Mouse (Mus musculus): ENCODE data around the gene Grpel1. TPM values are rescaled to one million over a fixed set of nuclear protein-coding genes. Genes with fewer than 3 reads are reported as not detected.

Grpel1 gene
- polyA plus RNA-seq, 1 experiment from 2014 or later: 58.3 TPM

DNA sequence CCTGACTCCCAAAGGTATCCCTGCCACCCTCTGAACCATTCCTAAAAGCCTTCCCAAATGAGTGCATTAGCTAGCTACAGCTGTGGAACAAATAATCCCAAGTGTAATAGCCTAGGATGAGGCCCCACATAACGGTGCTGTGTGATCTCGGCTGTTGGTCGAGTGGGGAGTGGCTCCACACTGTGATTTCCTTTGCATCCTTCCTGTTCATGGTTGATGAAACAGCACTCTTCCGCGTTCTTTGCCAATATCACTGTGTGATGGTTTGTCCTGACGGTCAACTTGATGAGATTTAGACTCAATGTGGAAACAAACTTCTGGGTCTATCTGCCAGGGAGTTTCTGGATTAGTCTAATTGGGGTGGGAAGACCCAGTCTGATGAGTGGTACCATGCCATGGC lies 12.0 kb upstream of the Grpel1 start:
- no peaks in the 10 kb centered on the region for H3K9me3 ChIP-seq (replicated peaks; ENCODE audit: control insufficient read depth, low read length)
- WGBS: 83% methylated on average over 6 of the region's 6 CpGs
- H3K27ac ChIP-seq (ENCODE audit: low read length): no peak overlapping the region
- no peak for ATAC-seq (ENCODE audit: insufficient read depth, low FRiP score)
- no peaks in the 10 kb centered on the region for H3K4me1 ChIP-seq (ENCODE audit: control insufficient read depth, insufficient read depth, low read length)
- H3K4me2 ChIP-seq (ENCODE audit: low read depth, low read length): no peak overlapping the region
- H3K9ac ChIP-seq (ENCODE audit: low read length): no peak overlapping the region
- no peaks in the 10 kb centered on the region for H3K36me3 ChIP-seq (ENCODE audit: control insufficient read depth, insufficient read depth, low read length)
- no peak overlapping the region for H3K4me3 ChIP-seq (replicated peaks; ENCODE audit: low read length)
- H3K27me3 ChIP-seq (ENCODE audit: control insufficient read depth, insufficient read depth, low read length): no peaks in the 10 kb centered on the region

DNA sequence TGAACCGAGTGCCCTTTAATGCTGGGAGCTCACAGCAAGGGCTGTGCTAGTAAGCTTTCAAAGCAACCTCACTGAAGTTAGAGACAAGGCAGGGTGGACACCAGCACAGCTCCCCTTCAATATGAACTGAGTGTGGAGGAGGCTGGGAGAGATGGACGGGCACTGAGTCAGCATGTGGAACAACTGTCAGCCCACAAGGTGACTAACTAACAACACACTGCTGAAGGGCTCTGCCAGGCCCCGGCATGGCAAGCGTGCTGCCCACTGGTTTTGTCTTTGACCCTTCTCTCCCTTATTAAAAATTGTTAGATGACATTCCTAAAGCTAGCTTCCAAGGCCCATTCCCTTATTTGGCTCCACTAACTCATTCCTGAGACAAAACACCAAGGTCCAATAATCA lies 7.1 kb upstream of the Grpel1 start:
- Histone ChIP-seq H3K36me3 (ENCODE audit: control insufficient read depth, insufficient read depth, low read length) (no peaks in the 10 kb centered on the region), H3K27me3 (ENCODE audit: control insufficient read depth, insufficient read depth, low read length) (no peaks in the 10 kb centered on the region), H3K4me3 (replicated peaks; ENCODE audit: low read length) (no peak overlapping the region), H3K4me1 (ENCODE audit: control insufficient read depth, insufficient read depth, low read length) (no peaks in the 10 kb centered on the region), H3K9ac (ENCODE audit: low read length) (no peak overlapping the region), H3K4me2 (ENCODE audit: low read depth, low read length) (no peak overlapping the region), H3K27ac (ENCODE audit: low read length) (no peak overlapping the region), H3K9me3 (replicated peaks; ENCODE audit: control insufficient read depth, low read length) (no peaks in the 10 kb centered on the region)
- 66% methylated on average over 4 of the region's 4 CpGs for WGBS
- ATAC-seq (ENCODE audit: insufficient read depth, low FRiP score): no peak

DNA sequence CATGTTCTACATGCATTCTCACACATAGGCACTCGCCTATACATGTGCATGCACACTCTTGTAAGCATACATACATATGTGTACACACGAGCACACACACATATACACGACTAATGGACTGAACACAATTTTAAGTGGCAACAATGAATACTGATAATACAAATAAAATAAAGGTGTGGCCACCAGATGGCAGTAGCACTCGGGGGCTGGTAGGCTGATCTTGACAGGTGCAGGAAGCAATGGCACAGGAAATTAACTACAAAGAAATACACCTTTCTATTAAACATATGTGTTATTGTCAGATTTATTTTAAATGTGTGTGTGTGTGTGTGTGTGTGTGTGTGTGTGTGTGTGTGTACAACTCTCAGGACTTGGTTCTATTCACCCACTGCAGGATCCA lies 5.9 kb upstream of the Grpel1 start:
- H3K36me3 ChIP-seq (ENCODE audit: control insufficient read depth, insufficient read depth, low read length): no peaks in the 10 kb centered on the region
- no peak overlapping the region for H3K9ac ChIP-seq (ENCODE audit: low read length)
- H3K4me3 ChIP-seq (replicated peaks; ENCODE audit: low read length): no peak overlapping the region
- H3K4me1 ChIP-seq (ENCODE audit: control insufficient read depth, insufficient read depth, low read length): peaks cover under 1% of the 10 kb centered on the region; the same call in 1 of the 2 replicates
- no peaks in the 10 kb centered on the region for H3K27me3 ChIP-seq (ENCODE audit: control insufficient read depth, insufficient read depth, low read length)
- no peak for ATAC-seq (ENCODE audit: insufficient read depth, low FRiP score)
- no peak overlapping the region for H3K27ac ChIP-seq (ENCODE audit: low read length)
- no peaks in the 10 kb centered on the region for H3K9me3 ChIP-seq (replicated peaks; ENCODE audit: control insufficient read depth, low read length)
- H3K4me2 ChIP-seq (ENCODE audit: low read depth, low read length): no peak overlapping the region
- 12% methylated on average over 4 of the region's 4 CpGs for WGBS

- H3K27me3 ChIP-seq (ENCODE audit: control insufficient read depth, insufficient read depth, low read length): no peaks in the 10 kb centered on the region
- no peak overlapping the region for H3K27ac ChIP-seq (ENCODE audit: low read length)
- no peak for ATAC-seq (ENCODE audit: insufficient read depth, low FRiP score)
- WGBS: 73% methylated on average over 2 of the region's 2 CpGs
- no peak overlapping the region for H3K4me3 ChIP-seq (replicated peaks; ENCODE audit: low read length)
- H3K4me2 ChIP-seq (ENCODE audit: low read depth, low read length): no peak overlapping the region
- no peaks in the 10 kb centered on the region for H3K9me3 ChIP-seq (replicated peaks; ENCODE audit: control insufficient read depth, low read length)
- no peaks in the 10 kb centered on the region for H3K36me3 ChIP-seq (ENCODE audit: control insufficient read depth, insufficient read depth, low read length)
- H3K9ac ChIP-seq (ENCODE audit: low read length): no peak overlapping the region
- peaks cover 3% of the 10 kb centered on the region for H3K4me1 ChIP-seq (ENCODE audit: control insufficient read depth, insufficient read depth, low read length)
These were observed 4.1 kb upstream of the Grpel1 start for GRCm38 (mm10) chr5:36460712-36461111.

- no peak overlapping the region for H3K27ac ChIP-seq (ENCODE audit: low read length)
- H3K4me2 ChIP-seq (ENCODE audit: low read depth, low read length): no peak overlapping the region
- no peak overlapping the region for H3K9ac ChIP-seq (ENCODE audit: low read length)
- H3K27me3 ChIP-seq (ENCODE audit: control insufficient read depth, insufficient read depth, low read length): no peaks in the 10 kb centered on the region
- H3K4me1 ChIP-seq (ENCODE audit: control insufficient read depth, insufficient read depth, low read length): peaks cover 8% of the 10 kb centered on the region
- no peak for ATAC-seq (ENCODE audit: insufficient read depth, low FRiP score)
- no peak overlapping the region for H3K4me3 ChIP-seq (replicated peaks; ENCODE audit: low read length)
- H3K9me3 ChIP-seq (replicated peaks; ENCODE audit: control insufficient read depth, low read length): no peaks in the 10 kb centered on the region
- no peaks in the 10 kb centered on the region for H3K36me3 ChIP-seq (ENCODE audit: control insufficient read depth, insufficient read depth, low read length)
- WGBS: 54% methylated on average over 2 of the region's 2 CpGs
These were observed 3.6 kb upstream of the Grpel1 start for GRCm38 (mm10) chr5:36461231-36461630.

- H3K9me3 ChIP-seq (replicated peaks; ENCODE audit: control insufficient read depth, low read length): no peaks in the 10 kb centered on the region
- H3K4me2 ChIP-seq (ENCODE audit: low read depth, low read length): no peak overlapping the region
- 15% methylated on average over 7 of the region's 7 CpGs for WGBS
- peaks cover 9% of the 10 kb centered on the region for H3K4me1 ChIP-seq (ENCODE audit: control insufficient read depth, insufficient read depth, low read length)
- ATAC-seq (ENCODE audit: insufficient read depth, low FRiP score): no peak
- no peaks in the 10 kb centered on the region for H3K27me3 ChIP-seq (ENCODE audit: control insufficient read depth, insufficient read depth, low read length)
- no peak overlapping the region for H3K27ac ChIP-seq (ENCODE audit: low read length)
- no peak overlapping the region for H3K9ac ChIP-seq (ENCODE audit: low read length)
- no peak overlapping the region for H3K4me3 ChIP-seq (replicated peaks; ENCODE audit: low read length)
- no peaks in the 10 kb centered on the region for H3K36me3 ChIP-seq (ENCODE audit: control insufficient read depth, insufficient read depth, low read length)
These were observed 2.0 kb upstream of the Grpel1 start for GRCm38 (mm10) chr5:36462810-36463209.

DNA sequence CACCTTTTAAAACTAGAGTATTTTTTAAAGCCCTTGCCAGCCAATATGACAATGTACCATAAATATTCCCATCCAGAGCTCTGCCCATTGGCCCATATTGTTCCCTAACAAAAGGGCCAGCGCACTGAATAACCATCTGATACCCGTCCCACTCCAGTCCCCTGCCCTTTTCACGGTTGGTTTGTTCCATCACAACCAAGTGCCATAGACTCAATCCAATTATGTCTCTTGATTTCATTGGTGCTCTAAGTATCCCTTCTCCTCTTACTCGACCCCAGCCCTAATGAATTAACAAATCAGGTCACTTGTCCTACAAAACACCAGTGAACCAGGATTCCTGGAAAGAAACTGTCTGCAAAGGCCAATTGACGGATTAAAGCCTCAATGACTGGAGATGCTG lies 1.4 kb upstream of the Grpel1 start:
- no peaks in the 10 kb centered on the region for H3K9me3 ChIP-seq (replicated peaks; ENCODE audit: control insufficient read depth, low read length)
- H3K4me3 ChIP-seq (replicated peaks; ENCODE audit: low read length): no peak overlapping the region
- H3K27ac ChIP-seq (ENCODE audit: low read length): no peak overlapping the region
- no peak overlapping the region for H3K4me2 ChIP-seq (ENCODE audit: low read depth, low read length)
- H3K9ac ChIP-seq (ENCODE audit: low read length): no peak overlapping the region
- WGBS: 58% methylated on average over 5 of the region's 5 CpGs
- ATAC-seq (ENCODE audit: insufficient read depth, low FRiP score): no peak
- no peaks in the 10 kb centered on the region for H3K27me3 ChIP-seq (ENCODE audit: control insufficient read depth, insufficient read depth, low read length)
- H3K4me1 ChIP-seq (ENCODE audit: control insufficient read depth, insufficient read depth, low read length): peaks cover 9% of the 10 kb centered on the region
- no peaks in the 10 kb centered on the region for H3K36me3 ChIP-seq (ENCODE audit: control insufficient read depth, insufficient read depth, low read length)

DNA sequence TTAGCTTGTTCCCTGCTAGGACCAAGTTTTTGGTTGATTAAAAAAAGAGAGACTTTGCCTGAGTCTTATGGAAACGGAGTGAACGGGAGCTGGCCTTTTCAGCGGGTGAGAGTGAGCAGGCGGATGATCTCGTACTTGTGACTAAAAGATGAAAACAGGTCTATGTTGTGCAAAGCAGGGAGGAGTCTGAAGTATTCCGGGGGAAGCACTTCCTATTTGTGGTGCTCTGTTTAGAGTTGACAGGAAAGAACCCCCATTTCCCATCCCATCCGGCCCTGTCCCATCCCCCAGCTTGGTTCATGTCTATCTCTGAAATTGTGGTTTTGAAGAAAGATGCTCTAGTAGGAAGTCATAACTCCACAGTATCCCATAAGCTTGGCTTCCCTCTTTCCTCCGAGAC lies 1.1 kb downstream of the Grpel1 start:
- Histone ChIP-seq H3K36me3 (ENCODE audit: control insufficient read depth, insufficient read depth, low read length) (peaks cover 12% of the 10 kb centered on the region; the same call in 1 of the 2 replicates), H3K4me3 (replicated peaks; ENCODE audit: low read length) (peak overlapping the region; percentile 94), H3K4me1 (ENCODE audit: control insufficient read depth, insufficient read depth, low read length) (peaks cover 9% of the 10 kb centered on the region), H3K4me2 (ENCODE audit: low read depth, low read length) (peak overlapping the region; percentile 88), H3K27ac (ENCODE audit: low read length) (no peak overlapping the region), H3K9ac (ENCODE audit: low read length) (peak overlapping the region; percentile 89), H3K9me3 (replicated peaks; ENCODE audit: control insufficient read depth, low read length) (no peaks in the 10 kb centered on the region), H3K27me3 (ENCODE audit: control insufficient read depth, insufficient read depth, low read length) (no peaks in the 10 kb centered on the region)
- ATAC-seq (ENCODE audit: insufficient read depth, low FRiP score): no peak
- 19% methylated on average over 8 of the region's 8 CpGs for WGBS

DNA sequence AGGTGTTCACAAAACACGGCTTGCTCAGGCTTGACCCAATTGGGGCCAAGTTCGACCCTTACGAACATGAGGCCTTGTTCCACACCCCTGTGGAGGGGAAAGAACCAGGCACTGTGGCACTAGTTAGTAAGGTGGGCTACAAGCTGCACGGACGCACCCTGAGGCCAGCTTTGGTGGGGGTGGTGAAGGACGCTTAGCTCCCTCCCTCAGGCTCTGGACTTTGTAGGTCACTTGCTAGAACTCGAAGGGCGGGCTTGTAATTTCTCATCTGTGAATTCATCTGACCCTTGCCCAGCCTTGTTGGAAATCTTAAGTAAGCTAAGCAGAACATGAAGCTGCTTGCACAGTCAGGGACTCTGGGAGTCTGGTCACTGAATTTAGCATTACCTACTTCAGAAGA lies 6.4 kb downstream of the Grpel1 start:
- Histone ChIP-seq H3K36me3 (ENCODE audit: control insufficient read depth, insufficient read depth, low read length) (peaks cover 18% of the 10 kb centered on the region), H3K27ac (ENCODE audit: low read length) (no peak overlapping the region), H3K9ac (ENCODE audit: low read length) (no peak overlapping the region), H3K4me1 (ENCODE audit: control insufficient read depth, insufficient read depth, low read length) (peaks cover under 1% of the 10 kb centered on the region), H3K27me3 (ENCODE audit: control insufficient read depth, insufficient read depth, low read length) (no peaks in the 10 kb centered on the region), H3K4me3 (replicated peaks; ENCODE audit: low read length) (no peak overlapping the region), H3K4me2 (ENCODE audit: low read depth, low read length) (no peak overlapping the region), H3K9me3 (replicated peaks; ENCODE audit: control insufficient read depth, low read length) (no peaks in the 10 kb centered on the region)
- 90% methylated on average over 8 of the region's 8 CpGs for WGBS
- no peak for ATAC-seq (ENCODE audit: insufficient read depth, low FRiP score)
